In the genomic region with DNA sequence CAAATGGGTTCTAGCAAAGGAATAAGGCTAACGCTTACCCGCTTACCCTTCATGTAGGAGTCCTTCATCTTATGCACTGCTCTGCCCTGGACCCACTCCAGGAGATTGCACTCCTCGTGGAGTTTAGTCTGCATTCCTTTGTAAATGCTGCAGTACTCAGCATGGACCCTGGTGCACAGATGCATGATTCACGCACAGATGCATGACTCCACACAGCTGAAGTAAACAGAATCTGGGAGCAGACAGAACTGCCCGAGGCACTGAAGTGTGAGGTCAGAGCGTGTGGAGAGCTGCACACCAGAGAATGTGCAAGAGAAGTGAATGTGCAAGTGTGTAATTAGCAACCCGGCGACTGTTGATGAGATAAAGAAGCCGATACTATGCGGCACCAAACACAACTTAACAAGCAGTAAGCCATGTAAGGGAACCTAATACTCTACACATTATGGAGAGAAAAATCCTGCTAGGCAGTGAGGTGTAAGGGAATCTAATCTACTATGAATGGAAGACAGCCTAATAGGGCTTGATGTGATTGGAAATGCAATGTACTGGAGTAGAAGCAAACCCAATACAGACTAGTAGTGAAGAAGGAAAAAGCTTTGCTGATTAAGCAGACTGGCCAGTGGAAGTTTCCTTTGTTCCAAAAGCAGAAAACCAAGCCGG, we compare ENCODE assay signal across 10 mouse cellular contexts. TPM values are rescaled to one million over a fixed set of nuclear protein-coding genes. Genes with fewer than 3 reads are reported as not detected.
DNase-seq lines count a peak whose midpoint lies in the region; ATAC-seq lines count a peak whose summit lies in the region.
"Had no signal": no experiment of that assay in that cellular context is flagged by ENCODE, and none has a peak within 500 bp of the region (broad histone marks: within the 10 kb centered on the region; RNA-seq: fewer than 3 reads in every experiment).

No protein-coding gene starts in this region.

- 54% methylated on average over 11 of the region's 11 CpGs for WGBS in hindbrain, embryonic 13.5 days
- 62% methylated on average over 11 of the region's 11 CpGs for WGBS in hindbrain, embryonic 12.5 days
- WGBS in neural tube, embryonic 14.5 days: 63% methylated on average over 11 of the region's 11 CpGs
- WGBS in intestine, embryonic 15.5 days: 65% methylated on average over 11 of the region's 11 CpGs

- no peak overlapping the region for H3K4me2 ChIP-seq in hindbrain, embryonic 13.5 days
- H3K4me2 ChIP-seq in hindbrain, embryonic 12.5 days (replicated peaks): no peak overlapping the region
- H3K4me2 ChIP-seq in neural tube, embryonic 14.5 days (ENCODE audit: low read depth, low read length): no peak overlapping the region
- no peak overlapping the region for H3K4me2 ChIP-seq in intestine, embryonic 15.5 days (replicated peaks)
- H3K4me2 ChIP-seq: limb, embryonic 15.5 days had no signal

- H3K4me3 ChIP-seq in hindbrain, embryonic 13.5 days: no peak overlapping the region
- H3K4me3 ChIP-seq in hindbrain, embryonic 12.5 days: no peak overlapping the region
- H3K4me3 ChIP-seq in neural tube, embryonic 14.5 days (ENCODE audit: low read depth, low read length): no peak overlapping the region
- H3K4me3 ChIP-seq in intestine, embryonic 15.5 days (replicated peaks): no peak overlapping the region
- H3K4me3 ChIP-seq: limb, embryonic 15.5 days had no signal

- ATAC-seq in hindbrain, embryonic 13.5 days (ENCODE audit: low FRiP score): 0 out of 2 replicates have a peak, but pooled peaks have one; percentile 46
- ATAC-seq in hindbrain, embryonic 12.5 days (ENCODE audit: low FRiP score): no peak
- peak; percentile 60; the same call in 1 of the 2 replicates for ATAC-seq in neural tube, embryonic 14.5 days (ENCODE audit: low read depth)
- ATAC-seq in intestine, embryonic 15.5 days: no peak
- ATAC-seq: intestine, embryonic 16.5 days had no signal

- no peak overlapping the region for H3K9ac ChIP-seq in hindbrain, embryonic 13.5 days
- no peak overlapping the region for H3K9ac ChIP-seq in hindbrain, embryonic 12.5 days
- H3K9ac ChIP-seq in neural tube, embryonic 14.5 days (replicated peaks; ENCODE audit: low read depth, low read length): no peak overlapping the region
- H3K9ac ChIP-seq in intestine, embryonic 15.5 days: no peak overlapping the region
- H3K9ac ChIP-seq: limb, embryonic 15.5 days had no signal

- 0 out of 2 replicates have a peak, but pooled peaks cover 3% of the 10 kb centered on the region for H3K4me1 ChIP-seq in hindbrain, embryonic 13.5 days (replicated peaks)
- H3K4me1 ChIP-seq in hindbrain, embryonic 12.5 days: 0 out of 2 replicates have a peak, but pooled peaks cover 3% of the 10 kb centered on the region
- H3K4me1 ChIP-seq in neural tube, embryonic 14.5 days (ENCODE audit: control insufficient read depth, insufficient read depth, low read length): no peaks in the 10 kb centered on the region
- H3K4me1 ChIP-seq in intestine, embryonic 15.5 days (replicated peaks): no peaks in the 10 kb centered on the region
- H3K4me1 ChIP-seq: limb, embryonic 15.5 days had no signal

- no peaks in the 10 kb centered on the region for H3K9me3 ChIP-seq in hindbrain, embryonic 13.5 days
- H3K9me3 ChIP-seq in hindbrain, embryonic 12.5 days (replicated peaks): no peaks in the 10 kb centered on the region
- no peaks in the 10 kb centered on the region for H3K9me3 ChIP-seq in neural tube, embryonic 14.5 days (ENCODE audit: control insufficient read depth, low read length)
- no peaks in the 10 kb centered on the region for H3K9me3 ChIP-seq in intestine, embryonic 15.5 days
- H3K9me3 ChIP-seq: limb, embryonic 15.5 days had no signal

- H3K36me3 ChIP-seq in hindbrain, embryonic 13.5 days: no peaks in the 10 kb centered on the region
- no peaks in the 10 kb centered on the region for H3K36me3 ChIP-seq in hindbrain, embryonic 12.5 days
- no peaks in the 10 kb centered on the region for H3K36me3 ChIP-seq in neural tube, embryonic 14.5 days (ENCODE audit: control insufficient read depth, insufficient read depth, low read length)
- H3K36me3 ChIP-seq in intestine, embryonic 15.5 days: no peaks in the 10 kb centered on the region
- H3K36me3 ChIP-seq: limb, embryonic 15.5 days had no signal

- no peak for DNase-seq in neural tube, embryonic 10.5 days (ENCODE audit: extremely low spot score, low spot score)
- peak; percentile 38 for DNase-seq in forelimb bud, embryonic 11.5 days (ENCODE audit: low read depth, low spot score)
- DNase-seq in spleen, postnatal 10 days (ENCODE audit: low spot score in 2 of 2): no peak
- no peak for DNase-seq in frontal cortex, postnatal 10 days (ENCODE audit: low spot score in 2 of 2)

- H3K27me3 ChIP-seq in hindbrain, embryonic 13.5 days: peaks cover 7% of the 10 kb centered on the region; the same call in 1 of the 2 replicates
- no peaks in the 10 kb centered on the region for H3K27me3 ChIP-seq in hindbrain, embryonic 12.5 days
- H3K27me3 ChIP-seq in neural tube, embryonic 14.5 days (ENCODE audit: control insufficient read depth, insufficient read depth, low read length): no peaks in the 10 kb centered on the region
- no peaks in the 10 kb centered on the region for H3K27me3 ChIP-seq in intestine, embryonic 15.5 days (replicated peaks)
- H3K27me3 ChIP-seq: limb, embryonic 15.5 days had no signal

- no peak overlapping the region for H3K27ac ChIP-seq in hindbrain, embryonic 13.5 days
- no peak overlapping the region for H3K27ac ChIP-seq in hindbrain, embryonic 12.5 days
- H3K27ac ChIP-seq in neural tube, embryonic 14.5 days (ENCODE audit: low read depth, low read length): no peak overlapping the region
- H3K27ac ChIP-seq in intestine, embryonic 15.5 days: no peak overlapping the region
- H3K27ac ChIP-seq: limb, embryonic 15.5 days had no signal

RNA-seq across cellular contexts. Expression of a gene that starts 32.8 kb away (rescaled TPM):
- polyA plus RNA-seq in hindbrain, embryonic 13.5 days (2015; fragmentation: Nextera tagmentation; extraction: Ambion mirVana): 11.0 and 12.2 TPM in 2 replicates
- 7.4 and 9.4 TPM in 2 replicates for polyA plus RNA-seq in hindbrain, embryonic 12.5 days (2016; fragmentation: Nextera tagmentation; extraction: Ambion mirVana)
- 17.4 and 18.5 TPM in 2 replicates for polyA plus RNA-seq in neural tube, embryonic 14.5 days (2014; fragmentation: Nextera tagmentation; extraction: Ambion mirVana)
- 1.2 and 1.8 TPM in 2 replicates for polyA plus RNA-seq in intestine, embryonic 15.5 days (2015; fragmentation: Nextera tagmentation; extraction: Ambion mirVana)

Comparison
In these comparisons a context has a peak if more than half of its experiments do, and no peak if none do; other contexts are left out.
1. ATAC-seq: peak in hindbrain, embryonic 13.5 days (single experiment) and neural tube, embryonic 14.5 days (single experiment); none in hindbrain, embryonic 12.5 days (single experiment) and intestine, embryonic 15.5 days (single experiment).